Mouse (Mus musculus): ENCODE data around the gene Sptlc2.

GRCm38 (mm10) chr12:87393447-87394145, 5.4 kb upstream of the Sptlc2 start:
- TF ChIP-seq CTCF (IDR thresholded peaks at IDR 0.05; ENCODE audit: low read depth, low read length) (no peak), POLR2A (IDR thresholded peaks at IDR 0.05; ENCODE audit: extremely low read depth, insufficient read depth, low read length) (no peak)

Data from liver, adult 2 months (tissue).